Mouse (Mus musculus): Measurements from ENCODE around the gene Tbc1d2b. TPM values are rescaled to one million over a fixed set of nuclear protein-coding genes. Genes with fewer than 3 reads are reported as not detected.

Tbc1d2b gene
- polyA plus RNA-seq, 1 experiment from 2014 or later: 9.6 TPM

DNA sequence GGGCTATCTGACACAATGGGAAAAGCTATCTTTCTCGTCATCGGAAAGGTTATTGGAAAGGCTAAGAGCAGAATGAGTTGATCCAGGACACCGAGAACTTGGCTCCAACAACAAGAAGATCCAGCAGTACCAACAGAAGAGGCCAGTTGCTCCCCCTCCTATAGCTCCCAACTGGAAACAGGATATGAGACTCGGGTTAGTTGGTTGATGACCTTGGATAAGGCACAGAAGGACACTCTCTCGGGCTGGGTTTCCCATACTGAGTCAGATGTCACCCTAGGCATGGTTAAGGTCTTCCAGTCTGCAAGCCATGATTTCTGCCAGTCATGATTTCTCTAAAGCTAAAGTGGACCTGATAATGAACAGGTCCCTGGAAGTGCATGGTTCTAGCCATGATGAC lies 35.8 kb downstream of the Tbc1d2b start:
- Histone ChIP-seq H3K9me3 (ENCODE audit: control insufficient read depth, low read length) (no peaks in the 10 kb centered on the region), H3K4me1 (ENCODE audit: control insufficient read depth, insufficient read depth, low read length) (no peaks in the 10 kb centered on the region), H3K4me2 (ENCODE audit: low read depth, severe bottlenecking) (no peak overlapping the region), H3K36me3 (ENCODE audit: control insufficient read depth, insufficient read depth, low read length) (0 out of 2 replicates have a peak, but pooled peaks cover 3% of the 10 kb centered on the region), H3K4me3 (ENCODE audit: low read depth, low read length) (no peak overlapping the region), H3K27me3 (ENCODE audit: control insufficient read depth, insufficient read depth, low read length) (no peaks in the 10 kb centered on the region), H3K27ac (replicated peaks; ENCODE audit: low read depth, low read length) (no peak overlapping the region), H3K9ac (ENCODE audit: low read length) (no peak overlapping the region)
- WGBS: 90% methylated on average over 5 of the region's 5 CpGs
- DNase-seq (ENCODE audit: low spot score) (no peak), ATAC-seq (ENCODE audit: insufficient number of reproducible peaks, low FRiP score, low TSS enrichment, low read depth) (no peak)

DNA sequence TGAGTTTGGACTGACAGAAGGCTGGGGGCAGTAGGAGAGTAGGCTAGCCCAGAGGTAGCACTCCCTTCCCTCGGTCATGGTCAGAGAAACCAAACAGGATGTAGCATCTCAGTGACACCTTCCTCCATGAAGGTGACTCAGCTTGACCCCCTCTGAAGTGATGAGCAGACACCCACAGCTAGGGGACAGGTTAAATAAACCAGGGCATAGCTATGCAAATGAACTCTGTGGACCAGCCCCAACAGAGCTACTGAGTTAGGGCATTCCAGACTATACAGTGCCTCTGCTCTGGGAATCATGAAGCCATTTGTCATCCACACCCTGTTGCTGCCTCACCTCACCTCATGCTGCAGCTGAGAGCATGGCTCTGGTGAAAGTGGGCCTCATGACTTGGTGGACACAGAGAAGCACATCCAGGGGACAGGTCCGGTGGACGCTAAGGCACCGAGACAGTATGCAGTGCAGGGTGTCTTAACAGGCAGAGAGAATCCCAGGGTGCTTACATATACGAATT lies 36.6 kb downstream of the Tbc1d2b start:
- no peaks in the 10 kb centered on the region for H3K27me3 ChIP-seq (ENCODE audit: control insufficient read depth, insufficient read depth, low read length)
- no peak overlapping the region for H3K4me2 ChIP-seq (ENCODE audit: low read depth, severe bottlenecking)
- H3K4me1 ChIP-seq (ENCODE audit: control insufficient read depth, insufficient read depth, low read length): no peaks in the 10 kb centered on the region
- no peaks in the 10 kb centered on the region for H3K9me3 ChIP-seq (ENCODE audit: control insufficient read depth, low read length)
- no peak overlapping the region for H3K4me3 ChIP-seq (ENCODE audit: low read depth, low read length)
- H3K9ac ChIP-seq (ENCODE audit: low read length): no peak overlapping the region
- 91% methylated on average over 5 of the region's 5 CpGs for WGBS
- no peak for DNase-seq (ENCODE audit: low spot score)
- no peak for ATAC-seq (ENCODE audit: insufficient number of reproducible peaks, low FRiP score, low TSS enrichment, low read depth)
- H3K27ac ChIP-seq (replicated peaks; ENCODE audit: low read depth, low read length): no peak overlapping the region
- no peaks in the 10 kb centered on the region for H3K36me3 ChIP-seq (ENCODE audit: control insufficient read depth, insufficient read depth, low read length)

DNA sequence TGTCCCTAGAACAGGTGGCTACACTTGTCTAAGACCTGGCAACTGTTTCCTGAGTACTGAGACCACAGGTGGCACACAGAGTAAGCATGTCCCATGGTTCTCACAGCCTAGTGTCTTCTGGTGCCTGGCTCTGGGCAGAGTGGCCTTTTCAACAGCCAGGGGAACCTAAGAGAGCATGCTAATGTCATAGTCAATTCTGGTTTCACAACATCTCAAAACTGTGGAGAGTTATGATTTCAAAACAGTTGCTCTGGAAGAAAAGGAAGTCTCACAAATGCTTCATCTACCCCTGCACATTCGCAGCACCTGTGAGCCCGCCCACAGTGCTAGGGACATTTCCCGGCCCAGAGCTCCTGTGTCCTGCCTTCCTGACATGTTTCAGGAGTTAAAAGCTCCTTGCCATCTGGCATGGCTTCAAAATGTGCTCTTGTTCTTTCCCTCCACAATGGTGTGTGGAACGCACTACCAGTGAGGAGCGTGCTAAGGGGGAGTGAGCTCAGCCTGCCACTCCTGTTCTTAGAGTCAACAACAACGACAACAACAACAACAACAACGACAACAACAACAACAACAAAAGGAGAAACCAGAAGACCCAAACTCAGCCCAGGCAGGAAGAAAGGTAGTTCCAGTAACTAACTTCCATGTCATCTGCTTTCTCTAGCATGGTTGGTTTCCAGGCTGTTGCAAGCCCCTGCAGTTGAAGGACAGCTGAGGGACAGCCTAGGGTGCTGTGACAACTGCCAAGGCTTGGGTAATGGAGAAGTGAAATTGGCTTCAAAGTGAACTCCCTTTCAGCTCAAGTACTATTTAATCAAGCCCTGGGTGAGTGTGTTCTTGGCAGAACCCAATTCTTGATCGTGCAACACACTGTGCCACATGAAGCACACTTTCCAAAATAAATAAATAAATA lies 37.6 kb downstream of the Tbc1d2b start:
- H3K4me3 ChIP-seq (ENCODE audit: low read depth, low read length): no peak overlapping the region
- no peaks in the 10 kb centered on the region for H3K27me3 ChIP-seq (ENCODE audit: control insufficient read depth, insufficient read depth, low read length)
- H3K4me1 ChIP-seq (ENCODE audit: control insufficient read depth, insufficient read depth, low read length): no peaks in the 10 kb centered on the region
- no peaks in the 10 kb centered on the region for H3K9me3 ChIP-seq (ENCODE audit: control insufficient read depth, low read length)
- ATAC-seq (ENCODE audit: insufficient number of reproducible peaks, low FRiP score, low TSS enrichment, low read depth) (no peak), DNase-seq (ENCODE audit: low spot score) (no peak)
- no peak overlapping the region for H3K27ac ChIP-seq (replicated peaks; ENCODE audit: low read depth, low read length)
- WGBS: 90% methylated on average over 8 of the region's 8 CpGs
- no peak overlapping the region for H3K4me2 ChIP-seq (ENCODE audit: low read depth, severe bottlenecking)
- H3K36me3 ChIP-seq (ENCODE audit: control insufficient read depth, insufficient read depth, low read length): no peaks in the 10 kb centered on the region
- H3K9ac ChIP-seq (ENCODE audit: low read length): no peak overlapping the region

DNA sequence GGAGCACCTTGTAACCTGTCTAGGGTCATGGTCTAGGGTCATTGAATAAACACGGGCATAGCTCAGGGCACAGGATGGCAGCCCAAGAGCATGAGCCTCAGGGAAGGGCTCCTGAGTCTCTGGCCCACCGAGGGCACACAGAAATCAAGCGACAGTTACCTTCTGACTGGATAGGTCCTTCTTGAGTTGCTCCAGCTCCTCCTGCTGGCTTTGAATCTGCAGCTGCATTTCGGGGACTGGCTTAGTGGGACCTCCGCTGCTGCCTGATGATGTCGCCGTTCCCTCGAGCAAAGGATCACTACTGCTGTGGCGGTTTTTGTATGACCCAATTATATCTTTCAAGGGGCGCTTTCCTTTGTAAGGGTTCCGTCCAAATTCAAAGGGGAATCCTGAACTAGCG lies 43.4 kb downstream of the Tbc1d2b start:
- Histone ChIP-seq H3K9ac (ENCODE audit: low read length) (no peak overlapping the region), H3K9me3 (ENCODE audit: control insufficient read depth, low read length) (no peaks in the 10 kb centered on the region), H3K27me3 (ENCODE audit: control insufficient read depth, insufficient read depth, low read length) (no peaks in the 10 kb centered on the region), H3K4me3 (ENCODE audit: low read depth, low read length) (no peak overlapping the region), H3K27ac (replicated peaks; ENCODE audit: low read depth, low read length) (no peak overlapping the region), H3K36me3 (ENCODE audit: control insufficient read depth, insufficient read depth, low read length) (peaks cover 8% of the 10 kb centered on the region), H3K4me2 (ENCODE audit: low read depth, severe bottlenecking) (no peak overlapping the region), H3K4me1 (ENCODE audit: control insufficient read depth, insufficient read depth, low read length) (no peaks in the 10 kb centered on the region)
- ATAC-seq (ENCODE audit: insufficient number of reproducible peaks, low FRiP score, low TSS enrichment, low read depth): no peak
- no peak for DNase-seq (ENCODE audit: low spot score)
- 78% methylated on average over 12 of the region's 12 CpGs for WGBS

DNA sequence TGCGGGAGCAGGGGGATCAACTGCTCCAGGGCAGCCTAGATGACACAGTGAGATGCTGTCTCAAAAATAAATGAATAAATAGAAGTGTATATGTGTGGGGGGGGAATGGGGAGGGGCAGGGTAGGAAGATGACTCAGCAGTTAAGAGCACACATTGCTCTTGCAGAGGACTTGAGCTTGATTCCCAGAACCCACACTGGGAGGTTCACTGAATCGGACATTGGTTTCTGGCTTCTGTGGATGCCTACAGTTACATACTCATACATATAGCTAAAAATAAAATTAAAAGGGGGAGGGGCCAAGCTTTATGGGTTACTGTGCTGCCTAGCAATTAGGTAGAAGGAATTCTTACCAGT lies 43.9 kb downstream of the Tbc1d2b start:
- no peaks in the 10 kb centered on the region for H3K27me3 ChIP-seq (ENCODE audit: control insufficient read depth, insufficient read depth, low read length)
- H3K4me2 ChIP-seq (ENCODE audit: low read depth, severe bottlenecking): no peak overlapping the region
- H3K27ac ChIP-seq (replicated peaks; ENCODE audit: low read depth, low read length): no peak overlapping the region
- H3K9me3 ChIP-seq (ENCODE audit: control insufficient read depth, low read length): no peaks in the 10 kb centered on the region
- no peak; the same call in 1 of the 2 replicates for ATAC-seq (ENCODE audit: insufficient number of reproducible peaks, low FRiP score, low TSS enrichment, low read depth)
- H3K36me3 ChIP-seq (ENCODE audit: control insufficient read depth, insufficient read depth, low read length): peaks cover 8% of the 10 kb centered on the region
- no peak overlapping the region for H3K4me3 ChIP-seq (ENCODE audit: low read depth, low read length)
- no peak overlapping the region for H3K9ac ChIP-seq (ENCODE audit: low read length)
- DNase-seq (ENCODE audit: low spot score): no peak
- no peaks in the 10 kb centered on the region for H3K4me1 ChIP-seq (ENCODE audit: control insufficient read depth, insufficient read depth, low read length)
- 91% methylated on average over 2 of the region's 2 CpGs for whole genome bisulfite sequencing

DNA sequence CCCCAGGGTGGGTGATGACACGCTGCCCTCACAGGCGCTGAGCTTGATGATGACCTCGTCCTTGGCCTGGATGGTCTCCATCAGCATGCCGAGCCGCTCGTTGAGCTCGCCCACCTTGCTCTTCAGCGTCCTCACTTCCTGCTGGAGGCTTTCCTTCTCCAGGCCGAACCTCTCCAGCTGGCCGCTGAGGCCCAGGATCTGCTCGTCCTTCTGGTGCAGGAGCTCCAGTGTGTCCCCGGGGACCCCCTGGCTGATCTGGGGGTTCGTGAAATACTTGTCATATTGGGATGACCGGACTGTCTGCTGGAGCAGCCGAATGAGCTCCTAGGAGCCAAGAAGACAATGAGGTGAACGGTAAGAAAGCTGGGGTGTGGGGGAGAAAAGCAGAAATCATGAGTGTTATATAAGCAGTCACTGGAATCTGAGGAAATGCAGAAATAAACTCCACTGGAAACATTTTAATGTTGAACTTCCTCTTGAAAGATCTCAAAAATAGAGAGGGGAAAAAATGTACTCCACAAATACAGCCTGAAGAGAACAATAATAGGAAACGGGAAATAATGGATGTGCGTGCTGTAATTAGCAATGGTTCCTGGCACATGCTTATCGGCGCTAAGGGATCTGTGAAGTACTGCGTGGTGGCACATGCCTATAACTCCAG lies 44.4 kb downstream of the Tbc1d2b start:
- H3K9ac ChIP-seq (ENCODE audit: low read length): no peak overlapping the region
- H3K27me3 ChIP-seq (ENCODE audit: control insufficient read depth, insufficient read depth, low read length): no peaks in the 10 kb centered on the region
- peaks cover 8% of the 10 kb centered on the region for H3K36me3 ChIP-seq (ENCODE audit: control insufficient read depth, insufficient read depth, low read length)
- no peaks in the 10 kb centered on the region for H3K9me3 ChIP-seq (ENCODE audit: control insufficient read depth, low read length)
- 93% methylated on average over 21 of the region's 21 CpGs for WGBS
- H3K4me2 ChIP-seq (ENCODE audit: low read depth, severe bottlenecking): no peak overlapping the region
- no peak for DNase-seq (ENCODE audit: low spot score)
- H3K4me1 ChIP-seq (ENCODE audit: control insufficient read depth, insufficient read depth, low read length): no peaks in the 10 kb centered on the region
- H3K27ac ChIP-seq (replicated peaks; ENCODE audit: low read depth, low read length): no peak overlapping the region
- ATAC-seq (ENCODE audit: insufficient number of reproducible peaks, low FRiP score, low TSS enrichment, low read depth): no peak
- no peak overlapping the region for H3K4me3 ChIP-seq (ENCODE audit: low read depth, low read length)

DNA sequence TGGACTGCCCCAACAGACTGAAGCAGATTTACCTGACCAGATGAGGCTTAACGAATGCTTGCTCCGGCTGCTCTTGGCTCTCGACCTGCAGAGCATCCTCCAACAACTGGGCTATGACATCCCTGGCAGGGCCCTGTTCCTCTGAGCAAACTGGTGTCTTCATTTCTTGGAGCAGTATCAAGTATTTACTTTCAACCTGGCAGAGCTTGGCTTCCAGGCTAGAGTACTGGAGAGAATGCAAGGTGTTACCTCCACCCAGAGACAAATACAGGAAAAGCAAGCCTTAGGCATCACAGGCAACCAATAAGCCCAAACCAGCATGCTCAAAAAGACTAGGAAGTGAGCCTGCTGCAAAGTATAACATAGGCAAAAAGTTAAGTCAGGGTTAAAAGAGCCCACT lies 48.3 kb downstream of the Tbc1d2b start:
- H3K9ac ChIP-seq (ENCODE audit: low read length): no peak overlapping the region
- no peak overlapping the region for H3K27ac ChIP-seq (replicated peaks; ENCODE audit: low read depth, low read length)
- peaks cover 8% of the 10 kb centered on the region for H3K36me3 ChIP-seq (ENCODE audit: control insufficient read depth, insufficient read depth, low read length)
- no peak overlapping the region for H3K4me2 ChIP-seq (ENCODE audit: low read depth, severe bottlenecking)
- H3K9me3 ChIP-seq (ENCODE audit: control insufficient read depth, low read length): no peaks in the 10 kb centered on the region
- ATAC-seq (ENCODE audit: insufficient number of reproducible peaks, low FRiP score, low TSS enrichment, low read depth) (no peak), DNase-seq (ENCODE audit: low spot score) (no peak)
- no peaks in the 10 kb centered on the region for H3K27me3 ChIP-seq (ENCODE audit: control insufficient read depth, insufficient read depth, low read length)
- no peak overlapping the region for H3K4me3 ChIP-seq (ENCODE audit: low read depth, low read length)
- H3K4me1 ChIP-seq (ENCODE audit: control insufficient read depth, insufficient read depth, low read length): no peaks in the 10 kb centered on the region
- WGBS: 93% methylated on average over 3 of the region's 3 CpGs

DNA sequence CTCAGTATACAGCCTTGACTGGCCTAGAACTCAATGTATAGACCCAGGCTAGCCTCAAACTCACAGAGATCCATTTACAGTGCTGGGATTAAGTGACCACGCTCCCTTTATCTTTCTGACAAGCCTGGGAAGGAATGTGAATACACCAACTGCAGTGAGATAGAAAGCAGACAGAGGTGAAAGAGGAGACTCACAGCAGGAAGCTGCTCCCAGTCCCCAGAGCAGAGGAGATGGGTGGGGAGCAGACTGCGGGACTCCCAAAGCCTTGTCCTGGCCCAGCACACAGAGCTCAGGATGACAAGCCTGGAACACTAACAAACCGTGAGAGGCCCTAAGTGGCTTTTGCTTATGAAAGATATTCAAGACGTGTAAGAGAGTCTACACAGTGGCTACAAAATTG lies 53.1 kb downstream of the Tbc1d2b start:
- Histone ChIP-seq H3K27me3 (ENCODE audit: control insufficient read depth, insufficient read depth, low read length) (no peaks in the 10 kb centered on the region), H3K9me3 (ENCODE audit: control insufficient read depth, low read length) (no peaks in the 10 kb centered on the region), H3K4me2 (ENCODE audit: low read depth, severe bottlenecking) (no peak overlapping the region), H3K9ac (ENCODE audit: low read length) (no peak overlapping the region), H3K27ac (replicated peaks; ENCODE audit: low read depth, low read length) (no peak overlapping the region), H3K4me1 (ENCODE audit: control insufficient read depth, insufficient read depth, low read length) (no peaks in the 10 kb centered on the region), H3K36me3 (ENCODE audit: control insufficient read depth, insufficient read depth, low read length) (peaks cover under 1% of the 10 kb centered on the region; the same call in 1 of the 2 replicates), H3K4me3 (ENCODE audit: low read depth, low read length) (no peak overlapping the region)
- DNase-seq (ENCODE audit: low spot score) (no peak), ATAC-seq (ENCODE audit: insufficient number of reproducible peaks, low FRiP score, low TSS enrichment, low read depth) (no peak)
- WGBS: 70% methylated on average over 4 of the region's 4 CpGs

All from limb, embryonic 11.5 days (tissue).